Mouse (Mus musculus): ENCODE measurements at regions not wholly inside any gene's neighbourhood (a gene's known extent, or its start where the extent isn't known, plus 50 kb on each side); places are given as distances from the start of the nearest gene placed in this dataset.

- no peaks in the 10 kb centered on the region for H3K9me3 ChIP-seq (replicated peaks; ENCODE audit: low read length)
- dilution Hi-C loops (cut with MboI; ENCODE audit: extremely low pct_ligation_motif_present, extremely low pct_unique_long_range_greater_than_20kb, low sequenced_read_pairs): no loop called here
- no peak overlapping the region for H3K4me3 ChIP-seq (replicated peaks in 1 of 3; ENCODE audit: low read depth in 2 of 3, low read length in 2 of 3, poor library complexity in 1 of 3)
Observed at GRCm38 (mm10) chr5:64663766-64664165, 139.4 kb upstream of the Klf3 start.

GRCm38 (mm10) chr5:64665064-64665463 is 138.1 kb upstream of the Klf3 start:
- no peak for DNase-seq (ENCODE audit: extremely low read depth)
- Histone ChIP-seq H3K36me3 (replicated peaks in 1 of 2; ENCODE audit: control insufficient read depth in 1 of 2, insufficient read depth in 1 of 2, low read length in 1 of 2) (no peaks in the 10 kb centered on the region), H3K79me2 (replicated peaks; ENCODE audit: control insufficient read depth, extremely low read depth, insufficient read depth, poor library complexity, severe bottlenecking) (no peaks in the 10 kb centered on the region), H3K9me3 (replicated peaks; ENCODE audit: low read length) (no peaks in the 10 kb centered on the region), H3K9ac (ENCODE audit: insufficient read depth, low read depth) (no peak overlapping the region), H3K4me1 (ENCODE audit: control insufficient read depth in 1 of 2, insufficient read depth in 2 of 2) (peaks cover 7 to 32% of the 10 kb centered on the region in 2 experiments; a peak in 3 of 4 replicates), H3K4me3 (replicated peaks in 1 of 3; ENCODE audit: low read depth in 2 of 3, low read length in 2 of 3, poor library complexity in 1 of 3) (no peak overlapping the region), H3K27me3 (replicated peaks) (peaks cover 11% of the 10 kb centered on the region), H3K4me2 (ENCODE audit: insufficient read depth, low read depth, poor library complexity, severe bottlenecking) (no peak overlapping the region), H3K27ac (ENCODE audit: insufficient read depth, low read depth) (no peak overlapping the region)
- in situ Hi-C loops (cut with MboI; ENCODE audit: low pct_ligation_motif_present, low pct_unique_long_range_greater_than_20kb, low sequenced_read_pairs): no loop called here
- TF ChIP-seq NRF1 (IDR thresholded peaks at IDR 0.05; ENCODE audit: low read depth, low read length) (no peak), MAZ (IDR thresholded peaks at IDR 0.05; ENCODE audit: low read depth, low read length) (no peak), SMC3 (IDR thresholded peaks at IDR 0.05; ENCODE audit: low read depth, low read length) (no peak), MAX (IDR thresholded peaks at IDR 0.05; ENCODE audit: low read length) (no peak), CHD1 (IDR thresholded peaks at IDR 0.05; ENCODE audit: low read depth, low read length) (no peak), MAFK (IDR thresholded peaks at IDR 0.05; ENCODE audit: insufficient replicate concordance, low read length) (no peak), MYC (IDR thresholded peaks at IDR 0.05; ENCODE audit: low read depth, low read length) (no peak), IRF4 (IDR thresholded peaks at IDR 0.05; ENCODE audit: low read depth, low read length) (no peak), E2F4 (IDR thresholded peaks at IDR 0.05; ENCODE audit: insufficient replicate concordance, low read depth, low read length) (no peak)
- dilution Hi-C loops (cut with MboI; ENCODE audit: extremely low pct_ligation_motif_present, extremely low pct_unique_long_range_greater_than_20kb, low sequenced_read_pairs): no loop called here

More at GRCm38 (mm10) chr5:64663766-64664165, 139.4 kb upstream of the Klf3 start:
- H3K79me2 ChIP-seq (replicated peaks; ENCODE audit: control insufficient read depth, extremely low read depth, insufficient read depth, poor library complexity, severe bottlenecking): no peaks in the 10 kb centered on the region
- no peak for DNase-seq (ENCODE audit: extremely low read depth)
- no peak overlapping the region for H3K27ac ChIP-seq (ENCODE audit: insufficient read depth, low read depth)
- no peaks in the 10 kb centered on the region for H3K36me3 ChIP-seq (replicated peaks in 1 of 2; ENCODE audit: control insufficient read depth in 1 of 2, insufficient read depth in 1 of 2, low read length in 1 of 2)
- no peak for TF ChIP-seq E2F4 (IDR thresholded peaks at IDR 0.05; ENCODE audit: insufficient replicate concordance, low read depth, low read length)
- no peak for TF ChIP-seq CHD1 (IDR thresholded peaks at IDR 0.05; ENCODE audit: low read depth, low read length)
- TF ChIP-seq SMC3 (IDR thresholded peaks at IDR 0.05; ENCODE audit: low read depth, low read length): no peak
- TF ChIP-seq UBTF (IDR thresholded peaks at IDR 0.05; ENCODE audit: low read depth, low read length): no peak
- TF ChIP-seq JUN (IDR thresholded peaks at IDR 0.05; ENCODE audit: insufficient read depth, low read depth, low read length): no peak
- TF ChIP-seq MYC (IDR thresholded peaks at IDR 0.05; ENCODE audit: low read depth, low read length): no peak
- no peak for TF ChIP-seq BHLHE40 (IDR thresholded peaks at IDR 0.05; ENCODE audit: low read depth, low read length)
- H3K9ac ChIP-seq (ENCODE audit: insufficient read depth, low read depth): no peak overlapping the region
- H3K4me1 ChIP-seq (ENCODE audit: control insufficient read depth in 1 of 2, insufficient read depth in 2 of 2): peaks cover 7 to 40% of the 10 kb centered on the region in 2 experiments; a peak in 3 of 4 replicates
- no peak overlapping the region for H3K4me2 ChIP-seq (ENCODE audit: insufficient read depth, low read depth, poor library complexity, severe bottlenecking)
- in situ Hi-C loops (cut with MboI; ENCODE audit: low pct_ligation_motif_present, low pct_unique_long_range_greater_than_20kb, low sequenced_read_pairs): no loop called here
- H3K27me3 ChIP-seq (replicated peaks): peaks cover 11% of the 10 kb centered on the region

GRCm38 (mm10) chr5:64666256-64666655 is 136.9 kb upstream of the Klf3 start:
- no peaks in the 10 kb centered on the region for H3K36me3 ChIP-seq (replicated peaks in 1 of 2; ENCODE audit: control insufficient read depth in 1 of 2, insufficient read depth in 1 of 2, low read length in 1 of 2)
- H3K27me3 ChIP-seq (replicated peaks): peaks cover 11% of the 10 kb centered on the region
- in situ Hi-C loops (cut with MboI; ENCODE audit: low pct_ligation_motif_present, low pct_unique_long_range_greater_than_20kb, low sequenced_read_pairs) (no loop called here), dilution Hi-C loops (cut with MboI; ENCODE audit: extremely low pct_ligation_motif_present, extremely low pct_unique_long_range_greater_than_20kb, low sequenced_read_pairs) (no loop called here)
- DNase-seq (ENCODE audit: extremely low read depth): no peak
- H3K9me3 ChIP-seq (replicated peaks; ENCODE audit: low read length): no peaks in the 10 kb centered on the region
- H3K4me3 ChIP-seq (replicated peaks in 1 of 3; ENCODE audit: low read depth in 2 of 3, low read length in 2 of 3, poor library complexity in 1 of 3): no peak overlapping the region
- H3K4me2 ChIP-seq (ENCODE audit: insufficient read depth, low read depth, poor library complexity, severe bottlenecking): no peak overlapping the region
- TF ChIP-seq JUND (conservative IDR thresholded peaks at IDR 0.05; ENCODE audit: low read depth, low read length): no peak
- TF ChIP-seq E2F4 (IDR thresholded peaks at IDR 0.05; ENCODE audit: insufficient replicate concordance, low read depth, low read length): no peak
- TF ChIP-seq NELFE (IDR thresholded peaks at IDR 0.05; ENCODE audit: low read depth, low read length): no peak
- no peak for TF ChIP-seq CHD1 (IDR thresholded peaks at IDR 0.05; ENCODE audit: low read depth, low read length)
- TF ChIP-seq TCF12 (IDR thresholded peaks at IDR 0.05; ENCODE audit: low read depth, low read length): no peak
- TF ChIP-seq SIN3A (IDR thresholded peaks at IDR 0.05; ENCODE audit: low read length): no peak
- no peak for TF ChIP-seq MAFK (IDR thresholded peaks at IDR 0.05; ENCODE audit: insufficient replicate concordance, low read length)
- no peak for TF ChIP-seq JUN (IDR thresholded peaks at IDR 0.05; ENCODE audit: insufficient read depth, low read depth, low read length)
- no peak for TF ChIP-seq MAZ (IDR thresholded peaks at IDR 0.05; ENCODE audit: low read depth, low read length)
- no peak for TF ChIP-seq MXI1 (IDR thresholded peaks at IDR 0.05; ENCODE audit: low read depth, low read length)
- no peak for TF ChIP-seq MEF2A (IDR thresholded peaks at IDR 0.05; ENCODE audit: borderline replicate concordance, low read depth, low read length)
- TF ChIP-seq CHD2 (IDR thresholded peaks at IDR 0.05; ENCODE audit: low read length): no peak
- no peak for TF ChIP-seq ETS1 (conservative IDR thresholded peaks at IDR 0.05; ENCODE audit: low read depth, low read length)
- no peak for TF ChIP-seq IRF4 (IDR thresholded peaks at IDR 0.05; ENCODE audit: low read depth, low read length)
- no peak for TF ChIP-seq SMC3 (IDR thresholded peaks at IDR 0.05; ENCODE audit: low read depth, low read length)
- no peak for TF ChIP-seq KAT2A (IDR thresholded peaks at IDR 0.05; ENCODE audit: insufficient replicate concordance, low read length)
- peaks cover 7 to 26% of the 10 kb centered on the region in 2 experiments; a peak in 3 of 4 replicates for H3K4me1 ChIP-seq (ENCODE audit: control insufficient read depth in 1 of 2, insufficient read depth in 2 of 2)
- no peak overlapping the region for H3K9ac ChIP-seq (ENCODE audit: insufficient read depth, low read depth)
- H3K79me2 ChIP-seq (replicated peaks; ENCODE audit: control insufficient read depth, extremely low read depth, insufficient read depth, poor library complexity, severe bottlenecking): no peaks in the 10 kb centered on the region
- no peak overlapping the region for H3K27ac ChIP-seq (ENCODE audit: insufficient read depth, low read depth)

All from CH12.LX (cell line).